Mouse (Mus musculus): Measurements from ENCODE around the gene Echdc2. TPM values are rescaled to one million over a fixed set of nuclear protein-coding genes. Genes with fewer than 3 reads are reported as not detected.

The Echdc2 gene
- polyA plus RNA-seq (2015; fragmentation: Nextera tagmentation; extraction: Ambion mirVana) = 7.0 and 13.6 TPM in 2 replicates

DNA sequence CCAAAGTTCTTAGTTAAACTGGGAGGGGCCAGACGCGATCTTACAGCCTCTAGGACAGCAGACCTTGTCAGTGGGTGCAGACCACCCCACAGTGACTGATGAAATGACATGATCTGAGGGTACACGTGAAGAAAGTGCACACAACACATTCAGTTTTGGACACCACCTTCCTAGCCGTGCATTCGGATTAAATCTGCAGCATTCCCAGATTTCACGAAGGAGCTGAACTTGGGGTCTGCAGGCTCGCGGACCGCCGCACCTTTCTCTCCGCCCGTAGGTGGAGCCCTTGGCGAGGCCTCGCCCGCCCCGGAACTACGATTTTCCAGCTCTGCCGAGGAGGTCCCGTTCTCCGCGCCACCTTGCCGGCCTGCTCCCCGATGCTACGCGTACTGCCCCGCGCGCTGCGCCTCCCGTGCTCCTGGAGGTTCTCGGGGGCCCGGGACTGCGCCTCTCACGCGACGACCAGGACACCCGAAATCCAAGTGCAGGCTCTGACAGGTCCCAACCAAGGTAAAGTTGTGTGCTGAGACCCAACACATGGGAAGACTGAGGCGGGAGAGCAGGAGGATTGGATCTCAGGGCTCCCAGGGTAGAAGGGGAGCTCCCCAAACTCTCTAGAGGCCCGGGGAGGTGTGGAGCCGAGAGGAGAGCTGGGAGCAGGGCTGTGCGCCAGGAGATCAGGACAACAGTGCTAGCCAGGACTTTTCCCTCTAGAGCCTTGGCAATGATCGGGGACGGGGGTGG lies at the start of gene Echdc2:
TSS of gene Echdc2 (plus strand) at position 286 of the 744 bp plus-strand sequence.

DNA sequence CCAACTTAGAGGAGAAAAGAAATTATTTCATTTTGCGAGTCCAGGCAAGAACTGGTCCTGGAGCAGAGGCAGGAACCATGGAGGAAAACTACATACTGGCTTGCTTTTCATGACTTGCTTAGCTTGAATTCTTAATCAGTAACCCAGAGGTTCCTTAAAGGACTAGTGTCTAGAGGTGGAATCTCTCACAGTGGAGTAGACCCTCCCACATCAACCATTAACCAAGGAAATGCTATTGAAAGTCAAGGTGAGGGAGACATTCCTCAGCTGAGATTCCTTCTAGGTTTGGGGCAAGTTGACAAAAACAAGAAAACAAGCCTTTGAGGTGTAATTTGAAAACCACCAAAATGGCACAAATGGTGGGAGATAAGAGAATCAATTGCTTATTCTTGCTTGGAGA lies 20.4 kb upstream of the Echdc2 start, which contains the start of gene Scp2:
TSS of gene Scp2 (minus strand) at position 119 of the 400 bp plus-strand sequence.

DNA sequence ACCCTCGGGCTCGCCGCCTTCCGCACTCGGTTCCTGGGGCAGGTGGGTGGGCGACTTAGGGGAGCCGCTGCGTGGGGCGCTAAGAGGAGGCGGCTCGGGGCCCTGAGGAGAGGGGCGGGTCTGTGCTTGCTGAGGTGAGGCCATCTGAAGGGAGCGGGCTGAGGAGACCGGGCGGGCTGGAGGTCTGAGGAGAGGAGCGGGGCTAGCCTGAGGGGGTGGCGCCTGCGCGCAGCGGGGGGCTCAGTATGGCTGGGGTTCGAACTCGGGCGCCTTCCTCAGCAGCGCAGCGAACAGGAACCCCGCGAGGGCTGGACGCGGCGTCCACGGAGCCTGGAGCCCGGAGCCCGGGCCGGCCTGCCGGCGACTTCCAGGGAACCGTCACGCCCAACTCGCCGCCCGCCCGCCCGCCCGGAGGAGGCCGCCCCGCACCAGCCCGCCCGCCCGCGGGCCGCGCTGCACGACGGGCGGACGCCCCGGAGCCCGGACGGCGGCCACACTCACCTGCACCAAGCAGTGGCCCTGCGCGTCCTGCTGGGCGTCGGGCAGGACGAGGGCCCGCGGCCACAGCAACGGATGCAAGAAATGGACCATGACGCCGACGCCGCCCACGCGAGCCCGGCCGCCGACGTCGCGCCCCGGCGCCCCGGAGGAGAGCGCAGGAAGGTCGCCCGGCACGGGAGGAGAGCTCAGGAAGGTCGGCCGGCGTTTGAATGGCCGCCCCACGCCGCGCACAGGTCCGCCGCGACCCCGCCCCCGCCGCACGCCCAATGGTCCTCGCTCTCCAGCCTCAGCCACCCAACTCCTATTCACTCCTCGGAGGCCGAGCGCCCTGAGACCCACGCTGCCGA lies 52.3 kb downstream of the Echdc2 start, which contains the start of gene Zyg11a:
TSS of gene Zyg11a (minus strand) at position 717 of the 848 bp plus-strand sequence.

Other genes with a start within 250 kb of the Echdc2 start
- 73.8 and 78.8 TPM in 2 replicates for gene Cpt2, start 241.8 kb upstream of the Echdc2 start, polyA plus RNA-seq (2015; fragmentation: Nextera tagmentation; extraction: Ambion mirVana)
- gene Slc1a7, start 197.1 kb upstream of the Echdc2 start, polyA plus RNA-seq (2015; fragmentation: Nextera tagmentation; extraction: Ambion mirVana) = not detected in 2 replicates
- gene Podn, start 69.0 kb upstream of the Echdc2 start, polyA plus RNA-seq (2015; fragmentation: Nextera tagmentation; extraction: Ambion mirVana) = 1.2 and 1.7 TPM in 2 replicates
- gene Scp2, start 20.4 kb upstream of the Echdc2 start, polyA plus RNA-seq (2015; fragmentation: Nextera tagmentation; extraction: Ambion mirVana) = 163 and 317 TPM in 2 replicates
- 0.09 TPM in 1 of 2 replicates, not detected in the other for gene Zyg11a, start 52.6 kb downstream of the Echdc2 start, polyA plus RNA-seq (2015; fragmentation: Nextera tagmentation; extraction: Ambion mirVana)
- 4.9 and 5.1 TPM in 2 replicates for gene Zyg11b, start 135.7 kb downstream of the Echdc2 start, polyA plus RNA-seq (2015; fragmentation: Nextera tagmentation; extraction: Ambion mirVana)
- gene Coa7, start 162.7 kb downstream of the Echdc2 start, polyA plus RNA-seq (2015; fragmentation: Nextera tagmentation; extraction: Ambion mirVana) = 48.8 and 53.2 TPM in 2 replicates
- gene Shisal2a, start 217.9 kb downstream of the Echdc2 start, polyA plus RNA-seq (2015; fragmentation: Nextera tagmentation; extraction: Ambion mirVana) = not detected in 2 replicates
- gene Gpx7, start 241.5 kb downstream of the Echdc2 start, polyA plus RNA-seq (2015; fragmentation: Nextera tagmentation; extraction: Ambion mirVana) = 59.9 and 78.1 TPM in 2 replicates

Data from skeletal muscle tissue, postnatal 0 days (tissue).